Mouse (Mus musculus) C2C12 (cell line): ENCODE measurements around the gene Olfml1.

Experiments used
- CEBPB ChIP-seq: IDR thresholded peaks from one replicate; pipeline ENCODE4 v1.6.1; 2011; ENCODE audit warnings: low read depth, mild to moderate bottlenecking, control low read depth, moderate library complexity
- CTCF ChIP-seq: IDR thresholded peaks from one replicate; pipeline ENCODE4 v1.5.1; 2011; ENCODE audit not compliant: control insufficient read depth, insufficient read depth, insufficient read length
- MAX ChIP-seq: IDR thresholded peaks from one replicate; pipeline ENCODE4 v1.6.1; 2011; ENCODE audit warnings: mild to moderate bottlenecking, control low read depth
- USF1 ChIP-seq: IDR thresholded peaks from one replicate; pipeline ENCODE4 v1.6.1; 2011; ENCODE audit warnings: low read depth, mild to moderate bottlenecking, control low read depth, moderate library complexity

DNA sequence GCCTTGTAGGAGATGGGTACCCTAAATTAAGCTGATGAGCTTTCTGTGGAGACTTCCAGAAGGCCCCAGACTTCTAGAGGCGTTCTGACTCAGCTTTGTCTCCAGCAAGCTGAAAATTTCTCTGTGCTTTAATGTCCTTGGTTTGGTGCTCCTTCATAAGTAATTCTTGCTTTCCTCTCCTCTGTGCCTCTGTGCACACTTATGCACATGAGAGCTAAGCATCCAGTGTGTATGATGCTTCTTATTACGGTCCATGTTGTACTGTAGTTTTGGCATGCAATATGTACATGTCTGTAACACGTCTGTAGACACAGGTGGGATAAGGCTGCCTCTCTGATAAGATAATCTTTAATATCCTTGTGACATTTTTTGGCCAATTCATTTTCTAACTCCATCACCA is 30.7 kb downstream of the Olfml1 start:
- TF ChIP-seq CTCF, result no peak
- no peak for TF ChIP-seq MAX
- no peak for TF ChIP-seq USF1
- no peak for TF ChIP-seq CEBPB
